Mouse (Mus musculus): ENCODE results near the gene Nktr. TPM values are rescaled to one million over a fixed set of nuclear protein-coding genes. Genes with fewer than 3 reads are reported as not detected.

The Nktr gene
- polyA plus RNA-seq, 1 experiment from 2014 or later = 85.5 TPM

DNA sequence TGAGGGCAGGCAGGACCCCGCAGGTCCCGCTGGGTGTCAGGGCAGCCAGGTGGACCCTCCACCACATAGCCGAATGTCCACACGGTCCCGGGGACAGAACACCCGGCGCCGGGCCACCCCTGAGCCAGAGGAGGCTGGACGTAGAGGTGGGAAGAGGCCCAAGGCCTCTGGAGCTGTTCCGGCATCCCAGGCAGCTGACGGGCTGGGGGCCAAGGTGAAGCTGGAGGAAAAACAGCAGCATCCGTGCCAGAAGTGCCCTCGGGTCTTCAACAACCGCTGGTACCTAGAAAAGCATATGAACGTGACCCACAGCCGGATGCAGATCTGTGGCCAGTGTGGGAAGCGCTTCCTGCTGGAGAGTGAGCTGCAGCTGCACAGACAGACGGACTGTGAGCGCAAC, 44.7 kb downstream of the Nktr start:
- Histone ChIP-seq H3K9ac (no peak overlapping the region), H3K4me1 (peaks cover 21% of the 10 kb centered on the region), H3K27me3 (no peaks in the 10 kb centered on the region), H3K27ac (no peak overlapping the region), H3K36me3 (peaks cover 67% of the 10 kb centered on the region), H3K9me3 (no peaks in the 10 kb centered on the region), H3K4me3 (no peak overlapping the region), H3K4me2 (replicated peaks) (no peak overlapping the region)
- 89% methylated on average over 19 of the region's 19 CpGs for WGBS
- no peak for ATAC-seq (ENCODE audit: insufficient number of reproducible peaks, insufficient read depth, low FRiP score, low TSS enrichment)

DNA sequence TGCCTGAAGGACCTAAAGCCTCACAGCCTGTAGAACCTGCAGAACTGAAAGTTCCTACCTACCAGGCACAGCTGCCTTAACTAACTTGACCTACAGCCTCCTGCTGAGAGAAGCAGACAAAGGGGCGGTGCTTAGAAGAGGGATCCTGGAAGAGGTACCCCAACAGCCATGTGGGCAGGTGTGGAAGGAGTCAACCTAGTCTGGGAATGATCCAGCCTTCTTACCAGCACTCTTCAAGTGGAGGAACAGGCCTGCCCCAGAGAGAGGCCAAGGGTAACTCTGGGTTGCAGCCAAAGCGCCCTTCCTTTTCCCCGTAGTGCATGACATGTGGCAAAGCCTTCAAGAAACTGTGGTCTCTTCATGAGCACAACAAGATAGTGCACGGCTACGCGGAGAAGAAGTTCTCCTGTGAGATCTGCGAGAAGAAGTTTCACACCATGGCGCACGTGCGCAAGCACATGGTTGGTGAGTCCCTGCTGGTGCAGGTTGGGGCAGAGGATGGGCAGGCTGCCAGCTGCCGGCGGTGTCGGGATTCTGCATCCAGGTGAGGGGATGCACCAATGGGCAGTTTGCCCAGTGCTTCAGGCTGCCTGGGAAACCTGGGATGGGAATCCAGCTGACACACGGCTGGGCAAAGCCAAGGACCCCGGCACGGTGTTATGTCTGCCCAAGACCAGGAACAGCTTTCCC, 46.3 kb downstream of the Nktr start:
- Histone ChIP-seq H3K4me3 (no peak overlapping the region), H3K36me3 (peaks cover 72% of the 10 kb centered on the region), H3K27ac (no peak overlapping the region), H3K4me2 (replicated peaks) (no peak overlapping the region), H3K9ac (0 out of 2 replicates have a peak overlapping the region, but pooled peaks have one; percentile 4), H3K9me3 (no peaks in the 10 kb centered on the region), H3K27me3 (no peaks in the 10 kb centered on the region), H3K4me1 (peaks cover 17% of the 10 kb centered on the region)
- no peak for ATAC-seq (ENCODE audit: insufficient number of reproducible peaks, insufficient read depth, low FRiP score, low TSS enrichment)
- 89% methylated on average over 16 of the region's 16 CpGs for WGBS

DNA sequence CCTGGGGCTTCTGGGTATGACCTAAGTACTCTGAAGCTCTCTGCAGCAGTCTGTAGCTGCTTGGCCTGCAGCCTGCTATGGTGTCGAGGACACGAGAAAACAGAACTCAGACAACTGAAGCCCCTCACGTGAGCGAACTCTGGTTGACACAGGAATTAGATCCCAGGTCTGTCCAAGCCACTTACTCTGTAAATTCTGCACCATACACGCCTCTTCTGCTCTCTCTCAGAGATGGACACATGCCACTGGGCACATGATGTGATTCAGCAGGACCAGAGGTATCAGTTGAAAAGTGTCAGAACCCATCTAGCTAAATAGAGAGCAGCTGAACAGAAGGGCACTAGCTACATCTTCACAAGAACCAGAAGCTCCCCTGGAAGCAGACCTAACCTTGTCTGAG, 53.4 kb downstream of the Nktr start:
- H3K4me3 ChIP-seq = no peak overlapping the region
- no peak overlapping the region for H3K4me2 ChIP-seq (replicated peaks)
- ATAC-seq (ENCODE audit: insufficient number of reproducible peaks, insufficient read depth, low FRiP score, low TSS enrichment) = no peak
- H3K4me1 ChIP-seq = no peaks in the 10 kb centered on the region
- H3K9ac ChIP-seq = no peak overlapping the region
- no peaks in the 10 kb centered on the region for H3K9me3 ChIP-seq
- peaks cover 21% of the 10 kb centered on the region for H3K27me3 ChIP-seq
- peaks cover 18% of the 10 kb centered on the region for H3K36me3 ChIP-seq
- no peak overlapping the region for H3K27ac ChIP-seq
- 76% methylated on average over 5 of the region's 5 CpGs for whole genome bisulfite sequencing

- no peak overlapping the region for H3K9ac ChIP-seq
- H3K4me3 ChIP-seq = no peak overlapping the region
- H3K4me2 ChIP-seq (replicated peaks) = no peak overlapping the region
- ATAC-seq (ENCODE audit: insufficient number of reproducible peaks, insufficient read depth, low FRiP score, low TSS enrichment) = no peak
- no peak overlapping the region for H3K27ac ChIP-seq
- peaks cover 49% of the 10 kb centered on the region for H3K27me3 ChIP-seq
- no peaks in the 10 kb centered on the region for H3K9me3 ChIP-seq
- H3K4me1 ChIP-seq = peaks cover 4% of the 10 kb centered on the region; the same call in 1 of the 2 replicates
- WGBS = 79% methylated on average over 10 of the region's 10 CpGs
- H3K36me3 ChIP-seq = no peaks in the 10 kb centered on the region
These were observed 57.0 kb downstream of the Nktr start for GRCm38 (mm10) chr9:121775951-121776350.

GRCm38 (mm10) chr9:121776511-121776910, 57.5 kb downstream of the Nktr start:
- Histone ChIP-seq H3K27me3 (peaks cover 49% of the 10 kb centered on the region), H3K9me3 (no peaks in the 10 kb centered on the region), H3K9ac (no peak overlapping the region), H3K4me2 (replicated peaks) (no peak overlapping the region), H3K27ac (no peak overlapping the region), H3K4me1 (peaks cover 4% of the 10 kb centered on the region; the same call in 1 of the 2 replicates), H3K36me3 (no peaks in the 10 kb centered on the region), H3K4me3 (no peak overlapping the region)
- ATAC-seq (ENCODE audit: insufficient number of reproducible peaks, insufficient read depth, low FRiP score, low TSS enrichment) = no peak
- WGBS = 80% methylated on average over 7 of the region's 7 CpGs

DNA sequence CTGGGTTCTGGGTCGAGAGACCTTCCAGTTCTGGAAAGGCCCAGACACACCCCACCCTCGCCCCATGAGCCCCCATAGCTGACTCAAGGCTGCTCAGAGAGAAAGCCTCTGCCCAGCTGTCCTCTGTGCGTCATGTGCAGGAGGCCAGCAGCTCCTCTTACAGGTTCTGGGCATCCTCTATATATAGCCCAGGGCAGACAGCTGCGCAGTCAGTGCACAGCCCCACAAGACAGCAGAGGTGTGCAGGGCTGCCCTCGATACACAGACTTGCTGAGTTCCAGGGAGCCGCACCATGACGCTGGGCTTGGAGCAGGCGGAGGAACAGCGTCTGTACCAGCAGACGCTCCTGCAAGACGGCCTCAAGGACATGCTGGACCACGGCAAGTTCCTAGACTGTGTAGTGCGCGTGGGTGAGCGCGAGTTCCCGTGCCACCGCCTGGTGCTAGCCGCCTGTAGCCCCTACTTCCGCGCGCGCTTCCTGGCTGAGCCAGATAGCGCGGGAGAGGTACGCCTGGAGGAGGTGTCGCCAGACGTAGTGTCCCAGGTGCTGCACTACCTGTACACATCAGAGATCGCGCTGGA, 58.6 kb downstream of the Nktr start, which contains the start of gene Klhl40:
Gene Klhl40 (plus strand): TSS at position 124 of the 582 bp plus-strand sequence.
- Histone ChIP-seq H3K4me3 (peak within 1 kb of the TSS; percentile 30), H3K27ac (no peak within 1 kb of the TSS), H3K4me1 (peaks cover 4% of the 10 kb centered on the region; the same call in 1 of the 2 replicates), H3K4me2 (replicated peaks) (peak within 1 kb of the TSS; percentile 59), H3K27me3 (peaks cover 49% of the 10 kb centered on the region), H3K9ac (peak within 1 kb of the TSS; percentile 31), H3K9me3 (no peaks in the 10 kb centered on the region), H3K36me3 (no peaks in the 10 kb centered on the region)
- peak; percentile 62; the same call in 1 of the 2 replicates for ATAC-seq (ENCODE audit: insufficient number of reproducible peaks, insufficient read depth, low FRiP score, low TSS enrichment)
- WGBS = 24% methylated on average over 30 of the region's 30 CpGs

DNA sequence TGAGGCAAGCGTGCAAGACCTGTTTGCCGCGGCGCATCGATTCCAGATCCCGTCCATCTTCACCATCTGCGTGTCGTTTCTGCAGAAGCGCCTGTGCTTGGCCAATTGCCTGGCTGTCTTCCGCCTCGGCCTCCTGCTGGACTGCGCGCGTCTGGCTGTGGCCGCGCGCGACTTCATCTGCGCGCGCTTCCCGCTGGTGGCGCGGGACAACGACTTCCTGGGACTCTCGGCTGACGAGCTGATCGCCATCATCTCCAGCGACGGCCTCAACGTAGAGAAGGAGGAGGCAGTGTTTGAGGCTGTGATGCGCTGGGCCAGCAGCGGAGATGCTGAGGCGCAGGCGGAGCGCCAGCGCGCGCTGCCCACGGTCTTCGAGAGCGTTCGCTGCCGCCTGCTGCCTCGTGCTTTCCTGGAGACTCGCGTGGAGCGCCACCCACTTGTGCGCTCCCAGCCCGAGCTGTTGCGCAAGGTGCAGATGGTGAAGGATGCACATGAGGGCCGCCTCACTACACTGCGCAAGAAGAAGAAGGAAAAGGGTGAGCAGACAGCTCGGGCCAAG, 59.2 kb downstream of the Nktr start:
- peak overlapping the region; percentile 31 for H3K9ac ChIP-seq
- WGBS = 14% methylated on average over 54 of the region's 54 CpGs
- no peak overlapping the region for H3K27ac ChIP-seq
- no peak for ATAC-seq (ENCODE audit: insufficient number of reproducible peaks, insufficient read depth, low FRiP score, low TSS enrichment)
- H3K4me2 ChIP-seq (replicated peaks) = peak overlapping the region; percentile 59
- H3K4me3 ChIP-seq = peak overlapping the region; percentile 30
- peaks cover 4% of the 10 kb centered on the region; the same call in 1 of the 2 replicates for H3K4me1 ChIP-seq
- H3K9me3 ChIP-seq = no peaks in the 10 kb centered on the region
- H3K36me3 ChIP-seq = no peaks in the 10 kb centered on the region
- peaks cover 49% of the 10 kb centered on the region for H3K27me3 ChIP-seq

GRCm38 (mm10) chr9:121784801-121785200, 65.8 kb downstream of the Nktr start:
- no peak overlapping the region for H3K9ac ChIP-seq
- H3K27ac ChIP-seq = no peak overlapping the region
- H3K36me3 ChIP-seq = no peaks in the 10 kb centered on the region
- peaks cover 6% of the 10 kb centered on the region for H3K27me3 ChIP-seq
- no peak overlapping the region for H3K4me3 ChIP-seq
- no peaks in the 10 kb centered on the region for H3K4me1 ChIP-seq
- H3K4me2 ChIP-seq (replicated peaks) = no peak overlapping the region
- WGBS = 90% methylated on average over 12 of the region's 12 CpGs
- H3K9me3 ChIP-seq = no peaks in the 10 kb centered on the region
- no peak for ATAC-seq (ENCODE audit: insufficient number of reproducible peaks, insufficient read depth, low FRiP score, low TSS enrichment)

DNA sequence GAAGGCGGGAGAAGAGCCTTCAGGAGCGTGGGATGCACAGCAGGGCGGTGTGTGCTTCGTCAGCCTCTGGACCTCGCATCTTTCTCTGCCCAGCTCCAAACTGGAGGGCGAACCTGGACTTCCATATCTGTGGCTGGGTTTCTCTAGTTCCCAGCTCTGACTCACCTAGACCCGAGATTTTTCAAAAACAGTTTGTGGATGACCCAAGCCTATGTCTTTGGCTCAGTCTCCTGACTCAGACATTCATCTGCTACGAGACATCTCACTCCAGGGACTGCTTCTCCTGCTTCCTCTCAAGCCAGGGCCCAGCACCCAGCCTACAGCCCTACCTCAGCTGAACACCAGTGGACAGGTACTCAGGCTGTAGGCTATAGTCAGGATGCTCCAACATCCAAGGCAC, 66.3 kb downstream of the Nktr start:
- Histone ChIP-seq H3K36me3 (no peaks in the 10 kb centered on the region), H3K4me1 (no peaks in the 10 kb centered on the region), H3K27me3 (peaks cover 1% of the 10 kb centered on the region), H3K4me3 (no peak overlapping the region), H3K9me3 (no peaks in the 10 kb centered on the region), H3K27ac (no peak overlapping the region), H3K9ac (no peak overlapping the region), H3K4me2 (replicated peaks) (no peak overlapping the region)
- ATAC-seq (ENCODE audit: insufficient number of reproducible peaks, insufficient read depth, low FRiP score, low TSS enrichment) = no peak
- WGBS = 83% methylated on average over 8 of the region's 8 CpGs

GRCm38 (mm10) chr9:121786359-121786758, 67.4 kb downstream of the Nktr start:
- Histone ChIP-seq H3K36me3 (no peaks in the 10 kb centered on the region), H3K27ac (no peak overlapping the region), H3K27me3 (no peaks in the 10 kb centered on the region), H3K9ac (no peak overlapping the region), H3K4me2 (replicated peaks) (no peak overlapping the region), H3K9me3 (no peaks in the 10 kb centered on the region), H3K4me3 (no peak overlapping the region), H3K4me1 (0 out of 2 replicates have a peak, but pooled peaks cover under 1% of the 10 kb centered on the region)
- ATAC-seq (ENCODE audit: insufficient number of reproducible peaks, insufficient read depth, low FRiP score, low TSS enrichment) = no peak
- 71% methylated on average over 2 of the region's 2 CpGs for WGBS

- Histone ChIP-seq H3K36me3 (no peaks in the 10 kb centered on the region), H3K4me2 (replicated peaks) (no peak overlapping the region), H3K4me1 (peaks cover 5% of the 10 kb centered on the region; the same call in 1 of the 2 replicates), H3K9ac (no peak overlapping the region), H3K9me3 (no peaks in the 10 kb centered on the region), H3K4me3 (no peak overlapping the region), H3K27ac (no peak overlapping the region), H3K27me3 (no peaks in the 10 kb centered on the region)
- 17% methylated on average over 5 of the region's 5 CpGs for WGBS
- peak; percentile 25; the same call in 1 of the 2 replicates for ATAC-seq (ENCODE audit: insufficient number of reproducible peaks, insufficient read depth, low FRiP score, low TSS enrichment)
These were observed 72.2 kb downstream of the Nktr start for GRCm38 (mm10) chr9:121791206-121791605.
